Mouse (Mus musculus): ENCODE measurements around the gene Mfap3. TPM values are rescaled to one million over a fixed set of nuclear protein-coding genes. Genes with fewer than 3 reads are reported as not detected.

Gene Mfap3
- polyA plus RNA-seq, 1 experiment from 2014 or later = 57.9 TPM

DNA sequence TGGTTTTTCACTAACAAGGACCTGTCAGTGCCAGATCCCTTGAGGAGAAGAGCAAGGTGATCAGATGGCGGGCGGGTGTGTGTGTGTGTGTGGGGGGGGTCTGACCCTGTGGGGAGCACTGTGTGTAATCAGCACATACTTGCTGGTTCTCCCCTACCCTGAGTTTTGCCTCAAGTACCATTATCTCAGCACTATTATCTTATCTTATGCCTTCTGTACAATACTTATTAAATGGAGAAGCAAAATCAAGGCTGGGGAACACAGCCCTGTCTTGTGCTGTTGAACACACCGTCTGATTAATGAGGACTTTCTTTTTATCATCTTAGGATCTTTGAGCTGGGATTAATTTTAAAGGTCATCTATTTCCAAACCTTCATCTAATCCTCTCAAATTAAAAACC is 52.6 kb downstream of the Mfap3 start:
- DNase-seq (ENCODE audit: low spot score) = no peak
- WGBS = 83% methylated on average over 3 of the region's 3 CpGs
- peaks cover 11% of the 10 kb centered on the region for H3K9me3 ChIP-seq (replicated peaks)
- no peaks in the 10 kb centered on the region for H3K36me3 ChIP-seq
- H3K4me1 ChIP-seq = peaks cover 43% of the 10 kb centered on the region
- 0 out of 2 replicates have a peak, but pooled peaks cover 12% of the 10 kb centered on the region for H3K27me3 ChIP-seq (ENCODE audit: low read depth, poor library complexity, severe bottlenecking)
- no peak overlapping the region for H3K4me3 ChIP-seq
- no peak overlapping the region for H3K27ac ChIP-seq (replicated peaks)

DNA sequence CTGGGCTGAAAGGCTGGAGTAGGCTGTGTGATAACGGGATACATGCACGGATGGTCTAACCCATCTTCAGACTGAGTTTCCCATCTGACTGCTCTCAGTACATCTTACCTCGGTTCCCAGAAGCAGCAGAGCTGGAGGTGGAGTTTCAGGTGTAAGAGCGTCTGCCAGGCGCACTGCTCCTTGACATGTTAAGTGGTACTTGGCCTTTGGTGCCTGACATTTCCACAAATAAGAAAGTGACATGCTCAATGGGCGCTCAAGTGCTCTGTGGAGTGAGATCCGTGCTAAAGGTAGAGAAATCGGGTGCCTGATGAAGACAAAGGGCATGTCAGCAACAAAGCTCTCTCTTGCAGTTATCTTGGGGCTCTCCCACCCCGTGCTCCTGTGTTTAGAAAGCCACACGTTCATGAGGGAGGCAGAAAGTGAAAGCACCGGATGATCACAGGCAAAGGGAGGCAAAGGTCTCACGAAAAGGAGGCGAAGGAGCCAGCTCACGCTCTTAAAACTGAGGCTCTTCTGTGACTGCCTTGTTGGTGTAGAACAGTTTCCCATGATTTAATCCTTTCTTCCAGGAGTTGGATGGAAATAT is 55.3 kb downstream of the Mfap3 start:
- DNase-seq (ENCODE audit: low spot score) = no peak
- H3K4me1 ChIP-seq = peaks cover 33% of the 10 kb centered on the region
- 63% methylated on average over 14 of the region's 14 CpGs for WGBS
- peak overlapping the region; percentile 34 for H3K27ac ChIP-seq (replicated peaks)
- H3K4me3 ChIP-seq = no peak overlapping the region
- H3K9me3 ChIP-seq (replicated peaks) = peaks cover 11% of the 10 kb centered on the region
- H3K27me3 ChIP-seq (ENCODE audit: low read depth, poor library complexity, severe bottlenecking) = no peaks in the 10 kb centered on the region
- no peaks in the 10 kb centered on the region for H3K36me3 ChIP-seq

DNA sequence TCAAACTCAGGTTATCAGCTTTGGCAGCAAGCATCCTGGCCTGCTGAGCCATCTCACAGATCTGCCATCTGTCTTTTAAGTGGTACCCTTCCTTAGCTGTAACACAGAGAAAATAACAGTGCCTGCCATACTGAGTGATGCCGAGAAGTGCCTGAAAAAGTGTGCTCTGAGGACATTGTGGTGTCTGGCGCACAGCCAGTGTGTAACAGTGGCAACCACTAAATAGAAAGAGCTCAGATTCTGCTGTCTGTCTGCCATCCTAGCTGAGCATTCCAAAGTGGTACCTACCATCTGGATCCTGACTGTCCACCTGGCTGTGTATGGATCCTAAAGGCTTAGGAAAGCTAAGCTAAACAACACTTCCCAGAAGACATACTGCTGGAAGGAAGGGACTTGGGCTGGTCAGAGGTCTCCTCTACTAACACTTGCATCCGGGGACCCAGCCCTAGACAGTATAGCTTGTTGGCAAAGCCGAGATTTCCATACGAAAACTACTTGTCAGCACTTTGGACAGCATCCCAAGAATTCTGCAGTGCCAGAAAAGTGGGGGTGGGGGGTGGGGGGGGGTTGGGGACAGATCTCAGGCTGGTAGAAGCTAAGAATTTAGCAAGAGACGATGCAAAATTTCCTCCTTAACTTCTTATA is 58.5 kb downstream of the Mfap3 start:
- DNase-seq (ENCODE audit: low spot score) = no peak
- WGBS = 89% methylated on average over 6 of the region's 6 CpGs
- H3K4me3 ChIP-seq = no peak overlapping the region
- H3K4me1 ChIP-seq = peaks cover 31% of the 10 kb centered on the region
- no peaks in the 10 kb centered on the region for H3K9me3 ChIP-seq (replicated peaks)
- H3K27me3 ChIP-seq (ENCODE audit: low read depth, poor library complexity, severe bottlenecking) = no peaks in the 10 kb centered on the region
- H3K27ac ChIP-seq (replicated peaks) = no peak overlapping the region
- H3K36me3 ChIP-seq = no peaks in the 10 kb centered on the region

DNA sequence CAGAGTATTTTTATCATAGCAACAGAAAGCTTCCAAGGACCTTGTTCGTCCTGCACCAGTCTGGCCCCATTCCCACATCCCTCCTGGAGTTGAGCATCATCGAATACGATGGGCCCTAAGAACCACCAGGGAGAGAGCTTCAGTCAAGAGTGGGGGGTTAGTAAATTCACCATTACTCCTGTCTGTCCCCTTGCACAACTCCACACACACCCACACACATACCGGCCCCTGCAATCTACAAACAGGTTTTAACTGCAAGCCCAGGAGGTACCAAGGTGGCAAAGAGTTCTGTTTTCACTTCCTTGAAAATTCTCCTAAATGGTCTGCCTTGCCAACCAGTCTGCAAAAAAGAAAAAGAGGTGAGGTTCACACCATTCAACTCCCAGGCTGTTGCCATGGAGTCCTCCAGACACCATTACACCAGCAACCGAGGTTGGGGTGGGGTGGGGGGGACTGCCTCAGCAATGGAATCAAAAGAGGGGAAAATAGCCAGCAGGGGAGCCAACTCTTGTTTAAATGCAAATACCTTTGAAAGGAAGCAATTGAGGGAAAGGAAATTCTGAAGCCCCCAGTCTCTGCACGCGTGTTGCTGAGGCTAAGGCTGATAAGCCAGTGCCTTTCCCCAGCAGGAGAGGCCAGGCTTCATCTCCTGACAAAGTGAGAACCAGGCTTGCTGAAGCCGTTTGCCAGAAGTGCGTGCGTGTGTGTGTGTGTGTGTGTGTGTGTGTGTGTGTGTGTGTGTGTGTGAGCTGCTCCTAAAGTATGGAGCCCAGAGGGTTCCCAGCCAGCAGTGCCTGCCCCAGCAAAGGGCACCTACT is 64.6 kb downstream of the Mfap3 start:
- H3K27me3 ChIP-seq (ENCODE audit: low read depth, poor library complexity, severe bottlenecking) = 0 out of 2 replicates have a peak, but pooled peaks cover 10% of the 10 kb centered on the region
- H3K36me3 ChIP-seq = no peaks in the 10 kb centered on the region
- H3K9me3 ChIP-seq (replicated peaks) = no peaks in the 10 kb centered on the region
- 21% methylated on average over 10 of the region's 10 CpGs for WGBS
- peaks cover 39% of the 10 kb centered on the region for H3K4me1 ChIP-seq
- DNase-seq (ENCODE audit: low spot score) = peak; percentile 75
- peak overlapping the region; percentile 84 for H3K27ac ChIP-seq (replicated peaks)
- H3K4me3 ChIP-seq = peak overlapping the region; percentile 27; the same call in 1 of the 2 replicates

Other genes starting within 250 kb of the Mfap3 start
- gene Fam114a2, start within 50 bp of the Mfap3 start, polyA plus RNA-seq (2016; fragmentation: Nextera tagmentation; extraction: Ambion mirVana) = 71.8 and 81.6 TPM in 2 replicates
- 28.1 and 30.7 TPM in 2 replicates for gene Galnt10, start 126.8 kb downstream of the Mfap3 start, polyA plus RNA-seq (2016; fragmentation: Nextera tagmentation; extraction: Ambion mirVana)